Mouse (Mus musculus) skeletal muscle tissue, postnatal 0 days (tissue): ENCODE results near the gene Rras. TPM values are rescaled to one million over a fixed set of nuclear protein-coding genes. Genes with fewer than 3 reads are reported as not detected.

Source experiments
- microRNA-seq, 2 experiments: library from miRNA; unstranded; fragments of <30 nt; microRNA quantifications; one replicate each; pipeline ENCODE4; 2016
- polyA plus RNA-seq: library from polyadenylated mRNA; unstranded; fragments of >200 nt; fragmentation: Nextera tagmentation; extraction: Ambion mirVana; gene quantifications from 2 replicates; pipeline ENCODE4 v1.2.1, GENCODE M21; 2015

Gene Rras
- polyA plus RNA-seq: 165 and 172 TPM in 2 replicates

DNA sequence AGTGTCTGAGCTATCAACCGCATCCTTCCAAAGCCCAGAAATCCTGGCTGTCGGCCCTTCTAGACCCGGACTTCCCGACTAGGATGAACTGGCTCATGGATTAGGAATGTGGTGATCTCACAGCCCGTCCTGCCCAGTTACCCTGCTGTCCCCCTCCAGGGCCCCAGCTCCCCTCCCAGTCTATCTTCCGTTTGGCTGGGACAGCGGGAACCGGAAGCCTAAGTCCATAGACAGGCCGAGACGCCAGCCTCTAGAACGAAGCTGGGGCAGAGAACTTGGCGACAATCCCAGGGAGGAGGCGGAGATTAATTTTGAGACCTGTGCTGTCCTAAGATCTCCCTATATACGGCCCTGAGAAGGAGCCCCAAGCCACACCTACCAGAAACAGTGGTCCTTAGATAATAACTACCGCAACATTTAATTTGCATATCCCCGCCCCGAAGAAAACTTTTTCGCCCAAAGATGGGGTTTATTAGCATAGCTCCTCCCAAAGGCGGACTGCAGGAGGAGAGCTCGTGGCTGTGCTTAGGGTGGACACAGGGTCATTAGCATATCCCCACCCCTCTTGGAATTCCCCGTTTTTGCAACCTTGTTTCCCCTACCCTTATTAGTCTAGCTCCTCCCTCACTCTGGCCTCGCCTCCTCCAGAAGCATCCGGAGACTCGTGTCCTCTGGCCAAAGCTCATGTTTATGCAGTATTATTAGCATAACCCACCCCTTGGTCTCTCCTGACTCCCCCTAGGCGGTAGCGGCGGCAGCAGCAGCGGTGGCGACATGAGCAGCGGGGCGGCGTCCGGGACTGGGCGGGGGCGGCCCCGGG is at the start of gene Rras:
Rras (plus strand) TSS at position 720 of the 820 bp plus-strand sequence.

DNA sequence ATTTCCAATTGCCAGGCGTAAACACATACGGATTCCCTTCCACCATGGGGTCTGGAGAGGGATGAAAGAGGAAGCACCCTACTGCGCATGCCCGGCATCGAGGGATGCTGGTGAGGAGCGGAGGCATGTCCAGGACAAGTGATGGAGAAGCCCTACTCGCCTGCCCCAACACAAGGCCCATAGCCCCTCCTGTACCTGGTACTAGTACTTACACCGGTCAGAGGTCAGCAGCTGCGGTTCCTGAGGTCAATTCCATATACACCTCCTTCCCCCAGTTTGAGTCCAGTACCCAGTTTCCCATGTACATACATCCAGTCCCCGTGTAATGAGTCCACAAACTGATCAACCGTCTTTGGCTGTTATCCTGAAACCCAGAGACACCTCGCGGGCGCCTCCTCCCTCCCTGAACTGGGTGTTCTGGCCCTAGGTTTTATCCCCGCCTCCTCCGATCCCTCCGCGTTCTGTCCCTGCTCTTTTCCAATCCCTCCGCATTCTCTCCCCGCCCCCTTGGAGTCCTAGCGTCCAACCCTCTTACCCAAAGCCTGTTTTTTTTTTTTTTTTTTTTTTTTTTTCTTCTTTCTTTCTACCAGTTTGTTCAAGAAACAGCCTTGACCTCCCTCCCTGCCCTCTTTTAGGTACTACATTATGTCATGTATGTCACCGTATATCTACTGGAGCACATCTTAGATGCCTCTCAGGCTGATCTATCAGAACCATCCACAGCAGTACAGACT is 43.2 kb upstream of the Rras start, which contains the start of gene Cpt1c:
Cpt1c (minus strand) TSS at position 469 of the 734 bp plus-strand sequence.

DNA sequence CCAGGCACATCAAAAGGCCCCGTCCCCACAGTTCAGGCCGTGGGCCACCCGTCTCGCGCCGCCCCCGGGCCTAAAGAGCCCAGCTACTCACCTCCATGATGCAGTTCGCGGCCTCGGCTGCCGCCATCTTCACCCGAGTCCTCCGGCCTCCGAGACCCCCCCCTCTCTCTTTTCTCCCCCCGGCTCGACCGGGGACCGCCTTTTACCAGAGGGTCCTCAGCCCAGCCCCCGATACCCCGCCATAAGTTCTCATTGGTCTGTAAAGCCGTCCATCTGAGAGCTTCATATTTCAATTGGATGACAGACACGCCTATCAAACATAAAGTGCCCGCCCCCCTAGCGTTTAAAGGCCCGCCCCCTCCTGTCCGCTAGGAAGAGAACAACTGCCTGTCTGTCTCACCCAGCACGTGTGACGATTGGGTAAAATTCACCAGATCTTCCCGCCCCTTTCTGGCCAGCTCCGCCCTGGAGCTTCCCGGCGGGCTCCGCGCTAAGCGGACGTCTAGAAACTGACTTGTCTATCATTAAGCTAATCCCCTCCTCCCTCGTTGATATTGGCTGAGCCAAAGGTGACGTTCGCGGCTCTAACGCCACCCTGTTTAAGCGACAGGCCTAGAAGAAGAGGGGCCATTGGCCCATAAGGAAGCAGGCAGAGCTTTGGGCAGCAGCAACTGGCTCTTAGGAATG is 31.4 kb upstream of the Rras start, which contains the start of gene Prmt1:
Prmt1 (minus strand) TSS at position 377 of the 687 bp plus-strand sequence.

DNA sequence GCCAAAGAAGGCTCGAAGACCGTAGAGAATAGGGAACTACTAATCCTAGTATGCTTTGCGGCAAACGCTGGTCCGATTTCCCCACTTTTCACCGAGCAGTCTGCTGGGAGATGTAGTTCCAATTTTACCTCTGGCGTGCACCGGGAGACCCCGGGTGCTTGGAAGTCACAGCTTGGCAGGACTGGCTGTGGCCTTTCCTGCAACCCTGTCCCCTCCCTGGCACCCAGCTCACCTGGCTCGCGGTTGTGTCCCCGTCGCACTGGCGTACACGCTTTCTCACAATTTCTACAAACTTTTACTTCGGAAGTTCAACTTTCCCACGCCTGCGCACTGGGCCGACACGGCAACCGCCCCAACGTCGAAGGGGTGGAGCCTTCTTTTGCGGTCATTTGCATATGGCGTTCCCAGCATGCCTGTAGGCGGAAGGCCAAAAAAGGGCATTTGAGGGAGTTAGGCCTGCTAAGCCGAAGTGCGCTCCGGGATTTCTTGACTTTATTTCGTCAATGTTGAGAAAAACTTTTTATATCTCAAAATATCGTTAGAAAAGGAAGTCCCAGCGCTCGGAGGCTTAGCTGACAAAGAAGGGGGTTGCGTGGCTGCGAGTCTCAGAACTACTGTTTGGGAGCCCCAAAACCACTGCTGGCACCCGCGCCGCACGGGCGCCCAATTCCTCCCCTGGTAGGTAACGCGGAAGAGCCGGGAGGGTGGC is 20.4 kb upstream of the Rras start, which contains the start of gene Irf3:
Irf3 (plus strand) TSS at position 418 of the 709 bp plus-strand sequence.

DNA sequence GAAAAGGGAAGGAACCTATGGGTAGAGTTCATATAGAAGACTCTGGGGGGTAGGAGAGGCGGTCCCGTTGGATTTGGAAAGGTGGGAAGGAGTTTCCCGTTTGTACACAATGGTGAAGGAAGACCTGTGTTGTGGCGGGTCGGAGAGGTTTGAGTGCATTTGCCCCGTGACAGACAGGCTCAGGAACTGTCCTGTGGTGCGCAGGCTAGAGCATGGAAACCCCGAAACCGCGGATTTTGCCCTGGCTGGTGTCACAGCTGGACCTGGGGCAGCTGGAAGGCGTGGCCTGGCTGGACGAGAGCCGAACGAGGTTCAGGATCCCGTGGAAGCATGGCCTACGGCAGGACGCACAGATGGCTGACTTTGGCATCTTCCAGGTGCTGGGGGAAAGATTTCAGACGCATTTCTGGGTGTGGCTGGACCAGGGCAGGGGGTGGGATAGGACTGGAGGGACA is 19.2 kb upstream of the Rras start, which contains the start of gene Bcl2l12:
Bcl2l12 (minus strand) TSS at position 212 of the 455 bp plus-strand sequence.

DNA sequence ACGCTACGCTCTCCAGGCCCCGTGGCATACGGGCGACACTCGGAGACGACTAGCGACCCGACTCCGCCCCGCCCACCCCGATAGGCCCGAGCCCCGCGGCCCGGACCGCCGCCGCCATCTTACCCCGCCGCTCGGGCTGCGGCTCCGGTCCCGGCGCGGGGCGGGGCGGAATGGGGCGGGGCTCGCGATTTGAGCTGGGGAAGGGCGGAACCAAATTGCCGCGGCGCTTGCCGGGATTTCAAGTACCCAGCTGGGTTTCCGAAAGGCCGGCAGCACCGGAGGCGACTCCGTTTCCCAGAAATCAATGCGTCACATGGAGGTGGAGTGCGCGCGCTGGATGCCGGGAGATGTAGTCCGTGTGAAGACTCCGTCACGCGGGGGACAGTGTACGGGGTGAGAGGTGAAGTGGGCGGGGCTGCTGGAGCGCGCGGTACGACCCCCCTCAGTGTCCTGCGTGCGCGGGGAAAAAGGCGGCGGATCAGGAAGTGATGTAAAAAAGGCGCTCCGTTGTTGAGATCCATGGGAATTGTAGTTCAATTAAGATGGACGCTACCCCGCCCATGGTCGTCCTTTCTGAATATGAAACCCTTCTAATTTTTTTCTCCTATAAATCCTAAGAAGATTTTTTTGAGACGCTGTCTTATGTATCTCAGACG is 1.7 kb upstream of the Rras start, which contains the start of gene Scaf1:
Scaf1 (minus strand) TSS at position 407 of the 656 bp plus-strand sequence.

DNA sequence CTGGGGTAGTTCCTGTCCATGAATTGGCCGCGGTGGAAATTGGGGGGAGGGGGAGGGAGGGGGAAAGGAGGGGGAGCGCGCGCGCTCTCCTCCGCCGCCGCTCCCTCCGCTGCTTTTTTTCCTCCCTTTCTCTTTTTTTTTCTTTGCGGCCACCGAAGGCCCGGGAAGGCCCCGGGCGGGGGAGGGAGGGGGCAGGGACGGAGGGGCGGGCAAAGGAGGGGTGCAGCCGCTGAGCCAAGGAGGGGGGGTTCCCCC is 35.0 kb downstream of the Rras start, which contains the start of gene Prr12:
Prr12 (minus strand) TSS at position 20 of the 255 bp plus-strand sequence.

DNA sequence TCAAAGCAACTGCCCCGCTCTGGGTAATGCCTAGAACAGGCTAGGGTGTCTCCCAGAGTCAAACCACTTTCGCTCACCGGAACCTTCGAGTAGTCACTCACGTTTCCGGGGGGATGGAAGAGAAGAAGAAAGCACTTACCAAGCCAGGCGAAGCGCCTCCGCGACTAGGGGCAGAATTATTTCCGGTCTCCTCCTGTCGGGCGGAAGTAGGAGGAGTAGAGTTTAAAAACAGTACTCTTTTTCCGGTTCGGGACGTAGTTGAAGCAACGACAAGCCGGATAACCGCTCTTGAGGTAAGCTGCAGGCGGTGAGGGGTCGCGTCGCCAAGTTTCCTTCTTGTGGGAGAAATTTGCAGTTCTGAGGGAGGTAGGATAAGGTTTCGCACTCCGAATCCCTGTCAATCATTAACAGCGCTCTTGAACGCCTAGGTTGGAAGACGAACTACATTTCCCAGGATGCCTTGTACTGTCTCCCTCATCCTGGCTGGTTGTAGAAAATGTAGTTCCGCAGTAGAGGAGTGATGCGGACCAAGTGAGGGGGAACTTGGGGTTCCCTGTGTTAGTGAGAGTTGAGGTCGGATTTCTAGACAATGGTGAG is 44.6 kb downstream of the Rras start, which contains the start of the genes Nosip and Prrg2:
Nosip (plus strand) TSS at position 191 of the 597 bp plus-strand sequence.
Prrg2 (minus strand) TSS at position 439 of the 597 bp plus-strand sequence.

Small RNA genes lying within 50 kb of the gene (microRNA-seq; reads per million reads assigned to microRNA genes)
- 0.21 to 1.2 reads per million in 2 experiments for gene Mir7054

Other genes starting within 250 kb of the Rras start
- gene Nup62, start 201.9 kb upstream of the Rras start, polyA plus RNA-seq: 35.6 and 36.2 TPM in 2 replicates
- 1.1 and 1.4 TPM in 2 replicates for gene Il4i1, start 201.6 kb upstream of the Rras start, polyA plus RNA-seq
- gene Atf5, start 201.3 kb upstream of the Rras start, polyA plus RNA-seq: 5.4 and 7.6 TPM in 2 replicates
- gene Akt1s1, start 169.0 kb upstream of the Rras start, polyA plus RNA-seq: 113 and 122 TPM in 2 replicates
- 69.5 and 72.2 TPM in 2 replicates for gene Tbc1d17, start 168.9 kb upstream of the Rras start, polyA plus RNA-seq
- gene Pnkp, start 160.8 kb upstream of the Rras start, polyA plus RNA-seq: 20.1 and 24.8 TPM in 2 replicates
- 285 and 322 TPM in 2 replicates for gene Ptov1, start 148.2 kb upstream of the Rras start, polyA plus RNA-seq
- gene Med25, start 125.2 kb upstream of the Rras start, polyA plus RNA-seq: 58.9 and 61.2 TPM in 2 replicates
- gene Fuz, start 121.9 kb upstream of the Rras start, polyA plus RNA-seq: 17.2 and 18.5 TPM in 2 replicates
- 39.7 and 41.5 TPM in 2 replicates for gene Ap2a1, start 88.5 kb upstream of the Rras start, polyA plus RNA-seq
- 0.10 and 0.15 TPM in 2 replicates for gene Tsks, start 74.8 kb upstream of the Rras start, polyA plus RNA-seq
- gene Cpt1c, start 43.1 kb upstream of the Rras start, polyA plus RNA-seq: 7.1 and 8.2 TPM in 2 replicates
- gene Prmt1, start 31.4 kb upstream of the Rras start, polyA plus RNA-seq: 287 and 322 TPM in 2 replicates
- gene Irf3, start 20.3 kb upstream of the Rras start, polyA plus RNA-seq: 46.8 and 50.0 TPM in 2 replicates
- 24.3 and 26.6 TPM in 2 replicates for gene Bcl2l12, start 19.2 kb upstream of the Rras start, polyA plus RNA-seq
- gene Scaf1, start 1.6 kb upstream of the Rras start, polyA plus RNA-seq: 19.9 and 21.5 TPM in 2 replicates
- gene Prr12, start 34.9 kb downstream of the Rras start, polyA plus RNA-seq: 5.4 and 6.6 TPM in 2 replicates
- gene Nosip, start 44.5 kb downstream of the Rras start, polyA plus RNA-seq: 44.0 and 45.1 TPM in 2 replicates
- 20.2 and 23.5 TPM in 2 replicates for gene Prrg2, start 44.7 kb downstream of the Rras start, polyA plus RNA-seq
- gene Rcn3, start 74.3 kb downstream of the Rras start, polyA plus RNA-seq: 177 and 263 TPM in 2 replicates
- 95.2 and 152 TPM in 2 replicates for gene Fcgrt, start 85.9 kb downstream of the Rras start, polyA plus RNA-seq
- 745 and 781 TPM in 2 replicates for gene Rps11, start 106.5 kb downstream of the Rras start, polyA plus RNA-seq
- 925 and 1,005 TPM in 2 replicates for gene Rpl13a, start 110.8 kb downstream of the Rras start, polyA plus RNA-seq
- 0.52 and 0.86 TPM in 2 replicates for gene Gm45713, start 118.3 kb downstream of the Rras start, polyA plus RNA-seq
- gene Flt3l, start 118.5 kb downstream of the Rras start, polyA plus RNA-seq: 1.0 and 2.3 TPM in 2 replicates
- gene Pih1d1, start 136.3 kb downstream of the Rras start, polyA plus RNA-seq: 50.8 and 52.5 TPM in 2 replicates
- 18.4 and 21.6 TPM in 2 replicates for gene Aldh16a1, start 136.6 kb downstream of the Rras start, polyA plus RNA-seq
- 0.22 and 0.46 TPM in 2 replicates for gene Slc17a7, start 146.0 kb downstream of the Rras start, polyA plus RNA-seq
- 0.15 TPM in 1 of 2 replicates, not detected in the other for gene Gfy, start 161.6 kb downstream of the Rras start, polyA plus RNA-seq
- gene Pth2, start 163.0 kb downstream of the Rras start, polyA plus RNA-seq: not detected in 2 replicates
- 1.0 and 2.0 TPM in 2 replicates for gene Ccdc155, start 186.9 kb downstream of the Rras start, polyA plus RNA-seq
- gene Dkkl1, start 194.2 kb downstream of the Rras start, polyA plus RNA-seq: 0.23 and 6.5 TPM in 2 replicates
- 28.9 and 29.6 TPM in 2 replicates for gene Tead2, start 197.8 kb downstream of the Rras start, polyA plus RNA-seq
- 3.6 and 5.9 TPM in 2 replicates for gene Cd37, start 221.2 kb downstream of the Rras start, polyA plus RNA-seq
- gene Slc6a16, start 223.1 kb downstream of the Rras start, polyA plus RNA-seq: not detected in 2 replicates